Mouse (Mus musculus) spleen, adult 12 weeks (tissue): ENCODE results near the gene Gm26938.

Experiments used
- DNase-seq: peaks from one replicate; pipeline ENCODE4 v3.0.0; 2022; ENCODE audit warnings: low spot score

Gene Gm26938

DNA sequence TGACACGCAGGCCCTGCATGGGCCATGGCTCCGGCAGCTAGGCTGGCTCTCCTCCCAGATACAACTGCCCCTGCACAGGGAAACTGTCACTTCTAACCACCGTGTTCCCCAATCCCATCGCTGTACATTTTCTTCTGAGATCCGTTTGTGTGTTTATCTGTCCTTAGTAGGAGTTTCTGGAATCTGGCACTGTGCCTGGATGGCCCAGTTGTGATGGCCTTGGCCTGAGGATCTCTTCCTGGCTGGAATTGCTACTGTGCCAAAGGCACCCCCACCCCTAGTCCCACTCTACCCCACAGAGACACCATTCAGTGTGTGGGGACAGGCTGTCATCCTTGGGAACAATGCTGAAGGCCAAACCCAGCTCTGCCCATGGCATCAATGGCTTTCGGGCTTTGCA is 10.2 kb downstream of the Gm26938 start:
- no peak for DNase-seq

- DNase-seq: no peak
Measured at GRCm38 (mm10) chr5:139813963-139814381, 12.2 kb downstream of the Gm26938 start.

DNA sequence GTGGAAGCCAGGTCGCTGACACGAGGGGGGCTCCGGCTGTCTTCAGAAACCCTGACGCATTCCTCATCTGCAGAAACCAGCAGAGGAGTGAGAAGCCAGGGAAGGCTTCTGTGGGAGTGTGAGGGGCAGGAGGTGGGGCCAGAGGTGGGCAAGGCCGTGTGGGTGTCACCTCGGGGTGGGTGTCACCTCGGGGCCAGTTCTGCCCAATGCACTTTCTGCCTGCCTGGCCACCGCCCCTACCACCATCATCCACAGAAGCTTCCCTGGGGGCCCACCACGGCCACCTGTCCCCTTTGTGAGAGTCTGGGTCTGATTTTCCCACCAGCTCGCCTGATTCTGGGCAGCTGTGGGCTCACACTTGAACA is 13.1 kb downstream of the Gm26938 start:
- DNase-seq: no peak

DNA sequence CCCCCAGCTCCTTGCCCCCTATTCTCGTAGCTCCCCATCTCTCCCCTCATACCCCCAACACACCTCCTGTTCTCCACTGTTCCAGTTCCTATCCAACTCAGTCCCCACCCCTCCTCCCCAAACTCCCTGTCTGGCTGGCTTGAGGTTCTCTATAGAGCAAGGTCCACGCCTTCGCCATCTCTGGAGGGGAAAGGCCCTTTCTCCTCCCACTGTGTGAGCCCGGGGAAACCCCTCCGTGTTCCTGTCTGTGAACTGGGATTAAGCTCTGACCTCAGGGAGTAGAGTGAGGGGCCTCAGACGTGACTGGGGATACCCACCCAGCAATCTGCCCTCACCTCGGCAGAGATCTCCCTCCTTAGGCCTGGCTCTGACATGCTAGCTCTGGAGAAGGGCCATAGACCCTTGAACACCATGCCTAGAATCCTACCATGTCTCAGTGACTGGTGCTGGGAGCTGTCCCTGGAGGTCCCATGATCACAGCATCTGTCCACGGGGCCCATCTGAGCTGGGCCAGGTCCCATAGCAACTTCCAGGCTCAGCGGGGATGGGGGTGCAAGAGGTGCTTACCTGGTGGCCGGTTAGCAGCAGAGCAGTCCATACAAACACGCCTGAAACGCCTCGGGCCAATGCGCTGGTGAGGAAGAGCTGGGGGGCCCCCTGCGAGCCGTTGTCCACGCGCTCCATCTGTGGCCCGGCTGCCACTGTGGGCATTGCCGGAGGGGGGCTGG is 13.6 kb downstream of the Gm26938 start:
- DNase-seq: no peak

GRCm38 (mm10) chr5:139811677-139812397 is 14.4 kb downstream of the Gm26938 start:
- DNase-seq: no peak

- no peak for DNase-seq
Measured at GRCm38 (mm10) chr5:139809397-139809796, 16.8 kb downstream of the Gm26938 start.

- no peak for DNase-seq
Measured at GRCm38 (mm10) chr5:139805924-139806323, 20.3 kb downstream of the Gm26938 start.

DNA sequence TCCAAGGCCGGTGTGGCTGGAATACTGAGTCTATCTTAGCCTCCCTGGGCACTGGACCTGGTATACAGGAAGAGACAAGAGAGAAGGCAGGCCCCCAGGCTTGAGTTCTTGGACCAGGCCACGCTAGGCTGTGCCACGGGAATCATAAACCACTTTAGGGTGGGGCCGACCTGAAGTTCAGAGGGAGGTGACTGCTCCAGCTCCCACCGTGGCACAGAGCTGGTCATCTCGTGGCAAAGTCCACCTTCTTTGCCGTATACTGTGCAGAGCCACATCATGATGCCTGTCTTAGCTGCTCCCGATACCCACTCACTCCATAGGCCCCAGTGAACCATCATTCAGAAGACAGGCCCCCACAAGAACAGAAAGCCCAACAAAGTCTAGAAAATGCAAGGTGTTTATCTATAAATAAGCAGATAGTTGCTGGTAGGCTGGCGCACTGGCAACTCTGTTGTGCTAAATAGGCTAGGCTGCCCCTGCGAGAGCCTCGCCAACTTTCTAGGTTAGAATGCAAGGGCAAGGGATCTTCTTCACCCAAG is 21.6 kb downstream of the Gm26938 start:
- peak; percentile 62 for DNase-seq

DNA sequence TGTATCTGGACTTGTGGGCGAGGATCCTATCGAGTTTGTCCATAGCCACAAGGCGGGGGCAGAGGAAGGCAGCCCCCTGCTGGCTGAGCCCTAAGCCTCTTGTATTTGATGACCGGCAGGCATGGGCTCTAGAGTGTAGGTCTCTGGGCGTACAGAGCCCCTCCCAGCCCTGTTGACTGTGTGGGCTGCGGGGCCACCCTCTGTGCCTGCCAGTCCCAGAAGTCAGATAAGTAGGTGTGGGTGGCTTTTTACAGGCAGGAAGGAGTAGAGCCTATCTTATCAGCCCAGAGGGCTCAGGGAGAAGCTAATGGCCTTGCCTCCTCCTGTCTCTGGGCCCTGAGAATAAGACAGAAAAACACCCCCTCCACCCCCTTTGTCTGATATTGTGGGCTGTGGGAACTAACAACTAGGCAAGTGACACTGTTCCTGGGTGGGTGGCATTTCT is 22.1 kb downstream of the Gm26938 start:
- peak; percentile 70 for DNase-seq

DNA sequence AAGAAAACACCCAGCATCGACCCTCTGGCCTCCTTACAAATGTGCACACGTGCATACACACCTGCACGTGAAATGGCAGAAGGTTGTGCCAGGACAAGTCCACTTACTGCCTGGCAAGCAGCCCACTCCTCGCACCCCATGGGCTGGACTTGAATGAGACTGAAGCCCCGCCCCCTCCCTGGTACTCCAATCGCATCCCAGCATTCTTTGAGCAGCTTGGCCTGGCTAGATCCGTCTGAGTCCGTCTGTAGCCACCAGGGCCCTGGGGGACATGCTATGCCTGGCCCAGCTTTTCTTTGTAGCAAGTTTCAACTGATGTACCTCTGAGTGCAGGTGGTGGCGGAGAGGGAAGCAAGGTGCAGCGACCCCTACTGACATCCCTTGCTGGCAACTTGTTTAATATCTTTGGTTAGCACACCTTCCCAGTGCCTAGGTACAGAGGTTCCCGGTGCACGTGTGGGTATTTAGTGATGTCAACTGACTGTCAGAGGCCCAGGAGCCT is 22.6 kb downstream of the Gm26938 start:
- DNase-seq: peak; percentile 68

- DNase-seq: no peak
Measured at GRCm38 (mm10) chr5:139803165-139803564, 23.0 kb downstream of the Gm26938 start.

DNA sequence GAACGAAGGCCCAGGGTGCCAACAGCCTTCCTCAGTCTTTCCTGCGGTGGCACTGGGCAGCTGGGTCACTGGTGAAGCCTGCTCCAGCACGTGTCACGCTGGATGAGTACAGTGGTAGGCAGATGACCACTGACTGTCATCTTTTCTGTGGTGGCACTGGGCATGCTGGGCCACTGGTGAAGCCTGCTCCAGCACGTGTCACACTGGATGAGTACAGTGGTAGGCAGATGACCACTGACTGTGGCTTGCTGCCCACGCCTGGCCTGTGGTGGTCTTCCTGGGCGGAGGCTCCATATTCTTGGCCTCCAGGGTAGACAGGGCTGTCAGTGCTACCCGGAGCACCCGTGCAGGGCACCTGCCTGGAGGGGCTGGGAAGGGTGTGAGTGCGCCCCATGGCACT is 24.3 kb downstream of the Gm26938 start:
- DNase-seq: no peak

DNA sequence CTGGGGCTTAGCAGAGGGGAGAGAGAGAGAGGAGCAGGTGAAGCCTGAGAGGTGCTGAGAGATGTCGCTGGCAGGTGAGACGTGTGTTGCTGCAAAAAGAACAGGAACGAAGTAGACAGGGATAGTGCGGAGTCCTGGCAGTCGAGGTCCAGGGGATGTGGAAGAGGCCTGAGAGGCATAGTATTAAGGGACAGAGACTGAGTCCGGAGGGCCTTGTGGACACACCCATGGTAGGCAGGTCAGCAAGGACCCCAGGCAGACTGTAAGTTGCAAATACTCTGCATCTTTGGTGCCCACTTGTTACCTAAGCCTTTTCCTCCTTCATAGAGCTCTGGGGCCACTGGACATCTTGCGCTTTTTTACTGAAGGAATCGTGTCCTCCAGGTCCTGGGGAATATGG is 25.0 kb downstream of the Gm26938 start:
- no peak for DNase-seq

DNA sequence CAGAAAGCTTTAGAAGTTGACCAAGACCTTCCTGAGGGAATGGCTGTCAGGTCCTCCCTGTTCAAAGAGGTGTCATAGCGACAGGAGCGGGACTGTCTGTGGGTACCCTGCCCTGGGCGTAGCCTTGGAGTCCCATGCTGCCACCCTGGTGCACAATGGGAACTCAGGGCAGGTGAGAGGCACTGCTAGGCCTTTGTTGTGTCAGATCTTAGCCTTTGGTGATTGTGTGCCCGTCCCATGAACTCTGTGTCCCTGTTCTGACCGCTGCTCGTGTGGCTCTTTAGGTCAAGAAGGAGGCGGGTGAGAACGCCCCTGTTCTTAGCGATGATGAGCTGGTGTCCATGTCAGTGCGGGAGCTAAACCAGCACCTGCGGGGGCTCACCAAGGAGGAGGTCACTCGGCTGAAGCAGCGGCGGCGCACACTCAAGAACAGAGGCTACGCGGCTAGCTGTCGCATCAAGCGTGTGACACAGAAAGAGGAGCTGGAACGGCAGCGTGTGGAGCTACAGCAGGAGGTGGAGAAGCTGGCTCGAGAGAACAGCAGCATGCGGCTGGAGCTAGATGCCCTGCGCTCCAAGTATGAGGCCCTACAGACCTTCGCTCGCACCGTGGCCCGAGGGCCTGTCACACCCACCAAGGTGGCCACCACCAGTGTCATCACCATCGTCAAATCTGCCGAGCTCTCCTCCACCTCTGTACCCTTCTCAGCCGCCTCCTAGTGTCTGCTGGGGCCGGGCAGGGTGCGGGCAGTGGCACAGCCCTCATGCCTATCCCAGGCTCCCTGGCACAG is 26.2 kb downstream of the Gm26938 start:
- DNase-seq: no peak

- no peak for DNase-seq
Measured at GRCm38 (mm10) chr5:139799041-139799440, 27.2 kb downstream of the Gm26938 start.

- DNase-seq: no peak
Measured at GRCm38 (mm10) chr5:139798168-139798900, 27.9 kb downstream of the Gm26938 start.

GRCm38 (mm10) chr5:139797473-139798167 is 28.6 kb downstream of the Gm26938 start:
- DNase-seq: no peak

- no peak for DNase-seq
Measured at GRCm38 (mm10) chr5:139796900-139797299, 29.3 kb downstream of the Gm26938 start.

DNA sequence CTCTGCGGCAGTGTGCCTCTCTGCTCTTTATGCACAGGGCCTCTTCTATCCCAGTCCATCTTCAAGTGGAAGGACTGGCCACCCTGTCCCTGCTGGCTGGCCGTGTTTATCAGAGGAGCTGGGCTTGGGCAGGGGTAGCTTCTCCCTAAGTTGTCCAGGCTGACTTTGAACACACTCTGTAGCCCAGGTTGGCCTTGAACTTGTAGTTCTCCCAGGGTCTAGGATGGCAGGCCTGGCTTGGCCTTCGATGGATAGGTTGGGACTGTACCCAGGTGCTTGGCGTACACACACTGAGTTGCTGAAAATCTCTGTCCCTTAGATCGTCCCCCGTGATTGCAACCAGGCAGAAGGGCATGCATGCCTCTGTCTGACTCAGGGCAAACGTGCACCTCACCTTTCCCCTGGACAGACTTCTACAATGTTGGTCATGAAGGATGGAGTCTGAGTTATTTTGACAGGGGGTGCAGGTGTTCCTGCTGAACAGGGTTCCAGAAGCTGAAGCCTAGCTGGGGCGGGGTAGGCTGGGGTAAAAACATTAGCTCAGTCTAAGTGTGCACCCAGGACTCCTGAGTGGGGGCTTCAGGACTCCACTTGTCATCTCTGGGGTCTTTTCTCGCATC is 30.1 kb downstream of the Gm26938 start:
- DNase-seq: no peak

DNA sequence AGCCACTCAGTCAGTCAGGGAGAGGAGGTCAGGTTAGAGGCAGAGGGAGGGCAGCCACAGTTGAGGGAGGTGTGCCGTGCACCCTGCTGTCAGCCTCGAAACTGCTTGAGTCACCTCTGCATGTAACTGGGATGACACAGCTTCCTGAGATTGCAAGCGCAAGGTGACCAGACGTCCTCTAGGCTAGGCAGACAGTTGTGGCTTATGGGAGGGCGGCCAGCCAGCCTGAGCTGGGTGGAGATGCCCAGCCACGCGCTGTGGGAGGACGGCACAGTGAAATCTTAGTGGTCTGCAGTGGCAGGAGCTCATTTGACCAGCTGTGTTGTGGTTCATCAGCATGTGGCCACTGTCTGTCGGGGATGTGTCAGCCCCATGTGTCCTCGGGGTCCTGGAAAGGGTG is 31.3 kb downstream of the Gm26938 start:
- DNase-seq: no peak

DNA sequence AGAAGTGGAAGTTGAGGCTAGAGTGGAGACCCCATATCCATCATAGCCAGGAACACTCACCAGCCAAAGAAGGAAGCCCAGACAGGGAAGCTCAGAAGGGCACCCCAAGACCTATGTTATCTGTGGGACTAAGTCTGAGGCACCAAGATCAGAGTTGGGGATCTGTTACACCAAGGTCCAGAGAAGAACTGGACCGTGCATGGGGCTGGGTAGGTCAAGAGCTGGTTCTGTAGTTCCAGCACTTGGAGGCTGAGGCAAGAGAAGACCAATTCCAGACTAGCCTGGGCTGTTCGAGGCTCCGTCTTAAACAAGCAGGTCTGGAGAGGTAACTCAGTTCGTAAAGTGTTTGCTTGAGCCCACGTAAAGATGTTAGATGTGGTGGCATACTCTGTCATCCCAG is 32.1 kb downstream of the Gm26938 start:
- DNase-seq: no peak
